Mouse (Mus musculus) G1E (cell line): ENCODE results near the gene Gba. TPM values are rescaled to one million over a fixed set of nuclear protein-coding genes. Genes with fewer than 3 reads are reported as not detected.

Source experiments
- ATAC-seq: 2 replicates; pipeline ENCODE4 v1.8.0; 2016; ENCODE audit warnings: mild to moderate bottlenecking; ENCODE audit not compliant: insufficient number of reproducible peaks, poor library complexity, low FRiP score, severe bottlenecking; ENCODE audit errors: extremely low read depth
- DNase-seq: peaks from one replicate; pipeline ENCODE4 v3.0.0; 2012; ENCODE audit warnings: low spot score
- H3K27me3 ChIP-seq: 2 replicates; pipeline ENCODE4 v1.6.1; 2012; ENCODE audit warnings: mild to moderate bottlenecking, low read length, inconsistent platforms; ENCODE audit not compliant: insufficient read depth
- H3K36me3 ChIP-seq: replicated peaks from 2 replicates; pipeline ENCODE3; 2012; ENCODE audit warnings: mild to moderate bottlenecking, inconsistent platforms
- H3K4me1 ChIP-seq: 2 replicates; pipeline ENCODE4 v1.6.1; 2012; ENCODE audit warnings: low read depth, low read length, inconsistent platforms, mixed read lengths; ENCODE audit not compliant: insufficient read depth
- H3K4me3 ChIP-seq: 2 replicates; pipeline ENCODE4 v1.5.1; 2012; ENCODE audit warnings: low read depth, mild to moderate bottlenecking, inconsistent platforms, low read length, moderate library complexity, mixed read lengths
- H3K9me3 ChIP-seq: replicated peaks from 2 replicates; pipeline ENCODE4 v1.6.1; 2012; ENCODE audit warnings: inconsistent platforms
- CTCF ChIP-seq: IDR thresholded peaks from 2 replicates; pipeline ENCODE4 v1.5.1; 2012; ENCODE audit warnings: low read depth, low read length, inconsistent platforms, mixed read lengths
- GATA1 ChIP-seq: IDR thresholded peaks from 2 replicates; pipeline ENCODE4 v1.6.1; 2012; ENCODE audit warnings: borderline replicate concordance, low read length, inconsistent platforms, mixed read lengths
- GATA2 ChIP-seq: IDR thresholded peaks from 2 replicates; pipeline ENCODE4 v1.6.1; 2012; ENCODE audit warnings: low read depth, low read length, inconsistent platforms, borderline replicate concordance
- POLR2AphosphoS5 ChIP-seq: IDR thresholded peaks from 2 replicates; pipeline ENCODE4 v1.6.1; 2012; ENCODE audit warnings: low read depth, low read length, inconsistent platforms; ENCODE audit not compliant: insufficient replicate concordance
- TAL1 ChIP-seq: conservative IDR thresholded peaks from 2 replicates; pipeline ENCODE4 v1.6.1; 2012; ENCODE audit warnings: low read depth, low read length, inconsistent platforms, mixed read lengths
- polyA plus RNA-seq: library from polyadenylated mRNA; stranded (reverse); fragments of >175 nt; gene quantifications from 2 replicates; pipeline ENCODE4 v1.2.3, GENCODE M21; 2012
- total RNA-seq, 2 experiments: library from RNA; stranded (forward) in 1 of 2; stranded (reverse) in 1 of 2; fragments of 200-1000 nt in 1 of 2; fragments of >200 nt in 1 of 2; fragmentation: Nextera tagmentation in 1 of 2; gene quantifications; 2 replicates each; pipeline ENCODE4 v1.2.3; 2014 to 2017

Gene Gba
- total and polyA plus RNA-seq, 3 experiments, result 6.0 to 72.4 (median 36.1) TPM

GRCm38 (mm10) chr3:89218271-89218670, 15.5 kb downstream of the Gba start:
- DNase-seq, result no peak
- ATAC-seq, result no peak
- no peaks in the 10 kb centered on the region for H3K36me3 ChIP-seq
- peaks cover 31% of the 10 kb centered on the region for H3K4me1 ChIP-seq
- TF ChIP-seq POLR2AphosphoS5 (no peak), GATA1 (no peak), TAL1 (no peak), CTCF (no peak), GATA2 (no peak)
- no peak overlapping the region for H3K4me3 ChIP-seq
- H3K9me3 ChIP-seq, result no peaks in the 10 kb centered on the region
- H3K27me3 ChIP-seq, result peaks cover 32% of the 10 kb centered on the region

GRCm38 (mm10) chr3:89219546-89219945, 16.8 kb downstream of the Gba start:
- Histone ChIP-seq H3K4me1 (peaks cover 25% of the 10 kb centered on the region), H3K4me3 (no peak overlapping the region), H3K9me3 (no peaks in the 10 kb centered on the region), H3K27me3 (peaks cover 44% of the 10 kb centered on the region), H3K36me3 (no peaks in the 10 kb centered on the region)
- no peak for DNase-seq
- TF ChIP-seq GATA1 (no peak), GATA2 (no peak), TAL1 (no peak), POLR2AphosphoS5 (no peak), CTCF (no peak)
- ATAC-seq, result no peak

DNA sequence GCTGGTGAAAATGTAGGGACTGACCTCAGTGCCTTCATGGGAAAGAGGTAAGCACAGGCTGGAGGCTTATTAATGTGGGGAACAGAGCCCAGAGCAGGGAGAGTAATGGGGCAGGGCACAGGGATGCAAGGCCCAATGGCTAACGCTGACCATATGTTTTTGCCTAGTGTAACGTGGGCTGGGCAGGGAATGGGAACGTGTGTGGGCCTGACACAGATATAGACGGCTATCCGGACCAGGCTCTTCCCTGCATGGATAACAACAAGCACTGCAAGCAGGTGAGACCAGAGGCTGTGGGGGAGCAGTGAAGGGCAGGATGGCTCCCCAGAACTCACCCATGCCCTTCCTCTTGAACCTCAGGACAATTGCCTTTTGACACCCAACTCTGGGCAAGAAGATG, 18.4 kb downstream of the Gba start:
- Histone ChIP-seq H3K27me3 (peaks cover 60% of the 10 kb centered on the region), H3K4me1 (peaks cover 14% of the 10 kb centered on the region), H3K4me3 (no peak overlapping the region), H3K9me3 (no peaks in the 10 kb centered on the region), H3K36me3 (no peaks in the 10 kb centered on the region)
- DNase-seq, result no peak
- no peak for ATAC-seq
- no peak for TF ChIP-seq GATA2
- no peak for TF ChIP-seq POLR2AphosphoS5
- TF ChIP-seq GATA1, result no peak
- no peak for TF ChIP-seq TAL1
- TF ChIP-seq CTCF, result no peak

GRCm38 (mm10) chr3:89224796-89225195, 22.1 kb downstream of the Gba start:
- TF ChIP-seq GATA2 (no peak), TAL1 (no peak), GATA1 (no peak), CTCF (no peak), POLR2AphosphoS5 (no peak)
- Histone ChIP-seq H3K4me3 (no peak overlapping the region), H3K36me3 (no peaks in the 10 kb centered on the region), H3K27me3 (peaks cover 68% of the 10 kb centered on the region), H3K9me3 (no peaks in the 10 kb centered on the region), H3K4me1 (peaks cover 30% of the 10 kb centered on the region)
- ATAC-seq (no peak), DNase-seq (no peak)

DNA sequence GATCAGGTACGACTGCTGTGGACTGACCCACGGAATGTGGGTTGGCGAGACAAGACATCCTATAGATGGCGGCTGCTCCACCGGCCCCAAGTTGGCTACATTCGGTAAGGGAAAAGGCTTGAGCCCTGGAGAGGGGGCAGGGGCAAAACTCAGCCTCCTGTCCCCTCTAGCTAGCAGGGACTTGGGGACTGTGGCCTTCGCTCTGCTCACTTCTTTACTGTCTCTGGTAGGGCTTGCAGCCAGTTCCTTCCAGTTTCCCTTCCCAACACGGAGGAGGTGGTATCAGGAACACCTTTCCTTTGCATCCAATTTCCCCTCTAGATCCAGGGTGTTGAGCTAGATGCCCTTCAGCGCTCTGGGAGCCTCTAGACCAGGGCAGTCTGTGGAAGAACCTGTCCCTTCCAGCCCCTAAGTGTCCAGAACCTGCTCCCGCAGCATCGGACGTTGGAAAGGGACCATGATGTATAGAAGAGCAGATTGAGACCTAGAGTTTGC, 22.6 kb downstream of the Gba start:
- peaks cover 73% of the 10 kb centered on the region for H3K27me3 ChIP-seq
- no peaks in the 10 kb centered on the region for H3K9me3 ChIP-seq
- TF ChIP-seq GATA2 (no peak), GATA1 (no peak), TAL1 (no peak), CTCF (no peak), POLR2AphosphoS5 (no peak)
- H3K4me1 ChIP-seq, result peaks cover 30% of the 10 kb centered on the region
- H3K36me3 ChIP-seq, result no peaks in the 10 kb centered on the region
- no peak for ATAC-seq
- H3K4me3 ChIP-seq, result no peak overlapping the region
- no peak for DNase-seq

GRCm38 (mm10) chr3:89225918-89226317, 23.2 kb downstream of the Gba start:
- Histone ChIP-seq H3K9me3 (no peaks in the 10 kb centered on the region), H3K27me3 (peaks cover 79% of the 10 kb centered on the region), H3K4me3 (no peak overlapping the region), H3K36me3 (no peaks in the 10 kb centered on the region), H3K4me1 (peaks cover 30% of the 10 kb centered on the region)
- ATAC-seq (no peak), DNase-seq (no peak)
- no peak for TF ChIP-seq POLR2AphosphoS5
- no peak for TF ChIP-seq GATA1

GRCm38 (mm10) chr3:89226361-89226760, 23.6 kb downstream of the Gba start:
- H3K36me3 ChIP-seq, result no peaks in the 10 kb centered on the region
- no peak for DNase-seq
- peaks cover 30% of the 10 kb centered on the region for H3K4me1 ChIP-seq
- H3K4me3 ChIP-seq, result no peak overlapping the region
- no peak for TF ChIP-seq POLR2AphosphoS5
- TF ChIP-seq TAL1, result no peak
- no peak for TF ChIP-seq GATA1
- no peak for TF ChIP-seq GATA2
- TF ChIP-seq CTCF, result no peak
- no peak for ATAC-seq
- peaks cover 80% of the 10 kb centered on the region for H3K27me3 ChIP-seq
- H3K9me3 ChIP-seq, result no peaks in the 10 kb centered on the region
